Mouse (Mus musculus) MEL (cell line): Measurements from ENCODE around the gene Cyp1a2. TPM values are rescaled to one million over a fixed set of nuclear protein-coding genes. Genes with fewer than 3 reads are reported as not detected.

ENCODE experiments used
- DNase-seq: peaks from one replicate; pipeline ENCODE4 v3.0.0; 2011; ENCODE audit warnings: low read depth, low spot score
- H3K27ac ChIP-seq: 2 replicates; pipeline ENCODE4 v1.5.1; 2012; ENCODE audit warnings: low read depth, mild to moderate bottlenecking, control low read depth, low read length, moderate library complexity; ENCODE audit not compliant: control insufficient read depth
- H3K27me3 ChIP-seq, 2 experiments: fragments of 150-350 bp in 1 of 2; sonication (generic) in 1 of 2; 2 replicates each; pipeline ENCODE4 v1.6.1; 2012; ENCODE audit warnings: low read length in 2 of 2, mild to moderate bottlenecking in 2 of 2, improper control_type of control experiment in 1 of 2, moderate library complexity in 1 of 2; ENCODE audit not compliant: insufficient read depth in 2 of 2, control insufficient read depth in 1 of 2
- H3K36me3 ChIP-seq, 2 experiments: 2 replicates each; pipeline ENCODE4 v1.6.1; 2012 to 2014; ENCODE audit warnings: low read length in 2 of 2, improper control_type of control experiment in 1 of 2, inconsistent platforms in 1 of 2, mild to moderate bottlenecking in 1 of 2; ENCODE audit not compliant: insufficient read depth in 2 of 2, control insufficient read depth in 1 of 2
- H3K4me1 ChIP-seq, 2 experiments: fragments of 150-350 bp in 1 of 2; sonication (generic) in 1 of 2; 2 replicates each; pipeline ENCODE4 v1.6.1; 2012; ENCODE audit warnings: low read length in 2 of 2, improper control_type of control experiment in 1 of 2, mild to moderate bottlenecking in 1 of 2; ENCODE audit not compliant: insufficient read depth in 2 of 2, control insufficient read depth in 1 of 2
- H3K4me3 ChIP-seq, 2 experiments: fragments of 150-350 bp in 1 of 2; sonication (generic) in 1 of 2; 2 replicates each; pipeline ENCODE4 v1.5.1; 2012; ENCODE audit warnings: low read depth in 2 of 2, low read length in 2 of 2, mild to moderate bottlenecking in 2 of 2, moderate library complexity in 2 of 2, control low read depth in 1 of 2, improper control_type of control experiment in 1 of 2; ENCODE audit not compliant: control insufficient read depth in 1 of 2, insufficient read depth in 1 of 2
- H3K79me2 ChIP-seq: 2 replicates; pipeline ENCODE4 v1.6.1; 2012; ENCODE audit warnings: mild to moderate bottlenecking, low read length, moderate library complexity; ENCODE audit not compliant: control insufficient read depth, poor library complexity, insufficient read depth
- H3K9ac ChIP-seq: 2 replicates; pipeline ENCODE4 v1.6.1; 2012; ENCODE audit warnings: low read depth, mild to moderate bottlenecking, control low read depth, low read length, moderate library complexity; ENCODE audit not compliant: control insufficient read depth, poor library complexity, severe bottlenecking
- H3K9me3 ChIP-seq: fragments of 150-350 bp; sonication (generic); replicated peaks from 2 replicates; pipeline ENCODE4 v1.6.1; 2012; ENCODE audit warnings: mild to moderate bottlenecking, low read length, improper control_type of control experiment, moderate library complexity; ENCODE audit not compliant: insufficient read depth
- CHD1 ChIP-seq: IDR thresholded peaks from 2 replicates; pipeline ENCODE4 v1.6.1; 2012; ENCODE audit warnings: low read depth, mild to moderate bottlenecking, inconsistent platforms, low read length, improper control_type of control experiment
- ELF1 ChIP-seq: IDR thresholded peaks from 2 replicates; pipeline ENCODE4 v1.6.1; 2014; ENCODE audit warnings: low read depth, mild to moderate bottlenecking, inconsistent platforms, low read length, improper control_type of control experiment, moderate library complexity
- EP300 ChIP-seq, 2 experiments: IDR thresholded peaks; 2 replicates each; pipeline ENCODE4 v1.6.1; 2011; ENCODE audit warnings: improper control_type of control experiment in 2 of 2, low read length in 2 of 2, low read depth in 1 of 2, mild to moderate bottlenecking in 1 of 2
- ETS1 ChIP-seq: IDR thresholded peaks from 2 replicates; pipeline ENCODE4 v1.6.1; 2012; ENCODE audit warnings: low read depth, mild to moderate bottlenecking, inconsistent platforms, low read length, improper control_type of control experiment, moderate library complexity
- HCFC1 ChIP-seq: IDR thresholded peaks from 2 replicates; pipeline ENCODE4 v1.6.1; 2012; ENCODE audit warnings: low read depth, mild to moderate bottlenecking, inconsistent platforms, low read length, improper control_type of control experiment, moderate library complexity
- MAZ ChIP-seq: IDR thresholded peaks from 2 replicates; pipeline ENCODE4 v1.6.1; 2012; ENCODE audit warnings: low read depth, mild to moderate bottlenecking, inconsistent platforms, low read length, improper control_type of control experiment
- NELFE ChIP-seq: IDR thresholded peaks from 2 replicates; pipeline ENCODE4 v1.6.1; 2011; ENCODE audit warnings: low read depth, low read length, improper control_type of control experiment
- NRF1 ChIP-seq: IDR thresholded peaks from 2 replicates; pipeline ENCODE4 v1.6.1; 2014; ENCODE audit warnings: low read depth, mild to moderate bottlenecking, inconsistent platforms, low read length, improper control_type of control experiment, moderate library complexity; ENCODE audit not compliant: poor library complexity, insufficient read depth, severe bottlenecking
- POLR2A ChIP-seq, 2 experiments: IDR thresholded peaks; 2 replicates each; pipeline ENCODE4 v1.6.1; 2011 to 2012; ENCODE audit warnings: low read length in 2 of 2, mild to moderate bottlenecking in 2 of 2, control low read depth in 1 of 2, improper control_type of control experiment in 1 of 2, low read depth in 1 of 2, moderate library complexity in 1 of 2; ENCODE audit not compliant: control insufficient read depth in 1 of 2, insufficient read depth in 1 of 2, poor library complexity in 1 of 2
- POLR2AphosphoS2 ChIP-seq: IDR thresholded peaks from 2 replicates; pipeline ENCODE4 v1.6.1; 2011; ENCODE audit warnings: low read length, improper control_type of control experiment
- POLR2AphosphoS5 ChIP-seq: IDR thresholded peaks from 2 replicates; pipeline ENCODE4 v1.6.1; 2012; ENCODE audit warnings: low read depth, borderline replicate concordance, mild to moderate bottlenecking, inconsistent platforms, low read length, moderate library complexity, mixed read lengths
- SIN3A ChIP-seq: IDR thresholded peaks from 2 replicates; pipeline ENCODE4 v1.6.1; 2012; ENCODE audit warnings: low read length, improper control_type of control experiment, inconsistent platforms
- TAL1 ChIP-seq: IDR thresholded peaks from 2 replicates; pipeline ENCODE4 v1.6.1; 2012; ENCODE audit warnings: mild to moderate bottlenecking, inconsistent platforms, low read length, moderate library complexity, mixed read lengths
- TBP ChIP-seq: IDR thresholded peaks from 2 replicates; pipeline ENCODE4 v1.8.0; 2011; ENCODE audit warnings: low read depth, low read length, improper control_type of control experiment
- TCF12 ChIP-seq: IDR thresholded peaks from 2 replicates; pipeline ENCODE4 v1.6.1; 2014; ENCODE audit warnings: low read depth, mild to moderate bottlenecking, inconsistent platforms, low read length, improper control_type of control experiment, moderate library complexity
- USF1 ChIP-seq: IDR thresholded peaks from 2 replicates; pipeline ENCODE4 v1.6.1; 2014; ENCODE audit warnings: low read depth, mild to moderate bottlenecking, inconsistent platforms, low read length, improper control_type of control experiment, moderate library complexity
- USF2 ChIP-seq, 2 experiments: IDR thresholded peaks; 2 replicates each; pipeline ENCODE4 v1.6.1; 2011 to 2012; ENCODE audit warnings: improper control_type of control experiment in 2 of 2, low read length in 2 of 2, borderline replicate concordance in 1 of 2, inconsistent platforms in 1 of 2, low read depth in 1 of 2, mild to moderate bottlenecking in 1 of 2; ENCODE audit not compliant: insufficient read depth in 1 of 2
- ZC3H11A ChIP-seq: IDR thresholded peaks from 2 replicates; pipeline ENCODE4 v1.6.1; 2012; ENCODE audit warnings: low read depth, mild to moderate bottlenecking, inconsistent platforms, low read length, improper control_type of control experiment
- ZNF384 ChIP-seq: IDR thresholded peaks from 2 replicates; pipeline ENCODE4 v1.6.1; 2012; ENCODE audit warnings: low read depth, mild to moderate bottlenecking, inconsistent platforms, low read length, improper control_type of control experiment
- polyA plus RNA-seq, 2 experiments: library from polyadenylated mRNA; stranded (reverse) in 1 of 2; unstranded in 1 of 2; fragments of >175 nt in 1 of 2; fragments of >200 nt in 1 of 2; gene quantifications; 2 replicates each; pipeline versions ENCODE4 v1.2.1 to v1.2.4; 2012; ENCODE audit warnings: low replicate concordance in 2 of 2, low read depth in 1 of 2; ENCODE audit not compliant: insufficient read length in 2 of 2, insufficient read depth in 1 of 2, missing spikeins in 1 of 2
- total RNA-seq: library from RNA; depleted of rRNA; stranded (reverse); fragments of 300-350 nt; gene quantifications from 2 replicates; pipeline ENCODE4 v1.2.3, GENCODE M21; 2012

Gene Cyp1a2
- total and polyA plus RNA-seq, 3 experiments: not detected

GRCm38 (mm10) chr9:57708068-57708719, 24.7 kb upstream of the Cyp1a2 start, which contains the start of gene Edc3:
Gene Edc3, plus strand, starts transcription at chr9:57708540.
- peak; percentile 95 for DNase-seq
- Histone ChIP-seq H3K27me3 (peaks cover 1 to 2% of the 10 kb centered on the region in 2 experiments; a peak in 2 of 4 replicates), H3K4me3 (peak within 1 kb of the TSS; percentile 84 to 91), H3K4me1 (peaks cover 0 to 3% of the 10 kb centered on the region in 2 experiments; a peak in 1 of 4 replicates), H3K27ac (peak within 1 kb of the TSS; percentile 65), H3K9me3 (no peaks in the 10 kb centered on the region), H3K79me2 (peaks cover 22% of the 10 kb centered on the region), H3K36me3 (peaks cover 3 to 8% of the 10 kb centered on the region in 2 experiments; a peak in 3 of 4 replicates), H3K9ac (peak within 1 kb of the TSS; percentile 85)
- TF ChIP-seq SIN3A (peak; percentile 69), CHD1 (no peak), ETS1 (0 out of 2 replicates have a peak, but pooled peaks have one; percentile 45), HCFC1 (peak; percentile 84), MAZ (peak; percentile 80; the same call in 1 of the 2 replicates), USF1 (no peak), ELF1 (peak; percentile 77), EP300 (IDR thresholded peaks at IDR 0.05; ENCODE audit: low read depth in 1 of 2, low read length in 2 of 2) (0 out of 4 replicates have a peak, but pooled peaks of 1 of the 2 experiments have one; percentile 25), NRF1 (no peak), NELFE (peak; percentile 79), POLR2AphosphoS2 (peak; percentile 83; the same call in 1 of the 2 replicates), TCF12 (peak; percentile 29; the same call in 1 of the 2 replicates), USF2 (IDR thresholded peaks at IDR 0.05; ENCODE audit: borderline replicate concordance in 1 of 2, insufficient read depth in 1 of 2, low read depth in 1 of 2, low read length in 2 of 2) (no peak), POLR2A (IDR thresholded peaks at IDR 0.05; ENCODE audit: control insufficient read depth in 1 of 2, insufficient read depth in 1 of 2, low read depth in 1 of 2, low read length in 2 of 2, poor library complexity in 1 of 2) (peak; percentile 51 to 73; a peak in 3 of 4 replicates), ZC3H11A (no peak)

- H3K27ac ChIP-seq: no peak overlapping the region
- no peak overlapping the region for H3K9ac ChIP-seq
- peaks cover 0 to 8% of the 10 kb centered on the region in 2 experiments; a peak in 2 of 4 replicates for H3K36me3 ChIP-seq
- no peaks in the 10 kb centered on the region for H3K9me3 ChIP-seq
- peaks cover 1 to 2% of the 10 kb centered on the region in 2 experiments for H3K27me3 ChIP-seq
- H3K4me1 ChIP-seq: peaks cover 0 to 3% of the 10 kb centered on the region in 2 experiments; a peak in 1 of 4 replicates
- TF ChIP-seq CHD1 (no peak), ZC3H11A (no peak), NELFE (no peak), POLR2AphosphoS5 (no peak), TBP (no peak), TAL1 (no peak), POLR2AphosphoS2 (no peak), ZNF384 (no peak)
- H3K79me2 ChIP-seq: peaks cover 22% of the 10 kb centered on the region
- no peak for DNase-seq
- no peak overlapping the region for H3K4me3 ChIP-seq
Measured at GRCm38 (mm10) chr9:57706496-57706895, 23.0 kb upstream of the Cyp1a2 start.
